Mouse (Mus musculus): ENCODE results near the gene Cd2bp2.
A peak's percentile ranks its signal among the peaks of the same experiment; 100 is the strongest.

- TF ChIP-seq CTCF (IDR thresholded peaks at IDR 0.05; ENCODE audit: low read depth) (peak; percentile 87), EP300 (IDR thresholded peaks at IDR 0.05; ENCODE audit: low read depth) (no peak)
These were observed 17.6 kb upstream of the Cd2bp2 start for GRCm38 (mm10) chr7:127213485-127213884.

All from liver, postnatal 0 days (tissue).